Mouse (Mus musculus) cerebellum, adult 18-20 months (tissue): ENCODE data around the gene Gm21972.
A peak's percentile ranks its signal among the peaks of the same experiment; 100 is the strongest.

Source experiments
- DNase-seq, 2 experiments: peaks; one replicate each; pipeline ENCODE4 v3.0.0; 2021

Gene Gm21972

DNA sequence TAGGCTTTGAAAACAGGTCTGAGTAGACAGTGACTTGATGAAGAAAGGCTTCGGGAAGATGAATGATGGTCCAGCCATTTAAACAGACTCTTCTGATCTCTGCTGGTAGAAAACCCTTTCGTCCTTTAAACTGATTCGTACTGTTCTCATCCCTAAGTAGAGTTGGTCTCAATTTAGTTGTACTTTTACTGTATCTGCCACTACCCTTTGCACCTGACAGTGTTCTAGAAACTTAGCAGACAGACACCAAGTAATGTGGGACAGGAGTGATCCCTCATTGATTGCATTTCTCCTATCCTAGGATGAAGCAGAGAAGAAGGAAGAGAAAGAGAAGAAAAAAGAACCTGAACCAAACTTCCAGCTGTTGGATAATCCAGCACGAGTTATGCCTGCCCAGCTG is at the start of gene Gm21972:
TSS of gene Gm21972 (plus strand) at position 301 of the 400 bp plus-strand sequence.
- DNase-seq: no peak

DNA sequence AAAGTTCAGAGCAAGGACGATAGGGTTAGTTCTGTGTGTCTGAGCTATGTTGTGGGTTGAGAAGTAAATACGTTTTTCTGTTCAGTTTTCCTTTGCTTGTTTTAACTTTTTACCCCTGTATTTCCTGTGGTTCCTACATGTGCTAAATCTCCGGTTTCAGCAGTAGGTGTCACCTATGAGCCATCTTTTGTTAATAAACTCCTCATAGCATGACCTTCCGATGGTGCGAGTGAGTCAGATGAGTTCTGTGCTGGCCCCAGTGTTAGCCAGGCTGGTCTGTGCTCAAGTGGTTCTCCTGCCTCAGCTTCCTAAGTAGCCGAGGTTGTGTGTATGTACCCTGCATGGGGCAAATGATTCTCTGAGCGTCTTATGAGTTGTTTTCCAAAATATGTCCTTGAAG is 39.0 kb upstream of the Gm21972 start:
- DNase-seq: no peak

DNA sequence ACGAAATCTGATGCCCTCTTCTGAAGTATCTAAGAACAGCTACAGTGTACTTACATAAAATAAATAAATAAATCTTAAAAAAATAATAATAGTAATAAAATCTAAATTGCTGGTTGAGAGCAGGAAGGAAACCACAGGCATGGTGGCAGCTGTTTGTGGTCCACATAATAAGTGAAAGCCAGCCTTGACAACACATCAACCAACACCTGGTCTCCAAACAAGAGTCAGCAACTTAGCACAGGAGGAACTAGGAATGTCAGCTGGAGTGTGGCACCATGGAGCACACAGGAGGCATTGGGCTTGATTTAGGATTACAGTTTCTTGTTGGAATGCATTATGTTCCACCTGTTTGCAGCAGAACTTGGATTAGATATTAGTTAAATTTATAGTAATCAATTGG is 28.4 kb upstream of the Gm21972 start:
- no peak for DNase-seq

DNA sequence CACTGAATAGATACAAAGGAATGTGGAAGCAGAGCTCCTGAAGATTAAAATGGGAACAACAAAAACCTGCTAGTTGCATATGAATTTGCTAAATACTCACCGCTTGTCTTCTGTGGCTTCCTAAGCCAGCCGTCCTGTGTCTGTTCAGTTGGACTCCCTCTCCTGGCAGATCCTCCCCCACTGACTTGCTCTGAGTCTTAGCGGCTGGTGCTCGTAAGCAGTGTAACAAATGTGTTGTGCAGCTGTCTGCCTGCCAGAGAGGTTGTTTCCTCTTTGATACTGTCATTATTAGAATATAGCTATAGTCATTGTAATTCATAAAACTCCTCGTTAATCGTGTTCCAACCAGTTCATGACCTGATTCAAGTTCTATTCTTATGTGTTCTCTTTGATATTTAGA is 21.7 kb upstream of the Gm21972 start, which contains the start of gene Htr2b:
TSS of gene Htr2b (minus strand) at position 192 of the 400 bp plus-strand sequence.
- DNase-seq: peak; percentile 8 to 19

DNA sequence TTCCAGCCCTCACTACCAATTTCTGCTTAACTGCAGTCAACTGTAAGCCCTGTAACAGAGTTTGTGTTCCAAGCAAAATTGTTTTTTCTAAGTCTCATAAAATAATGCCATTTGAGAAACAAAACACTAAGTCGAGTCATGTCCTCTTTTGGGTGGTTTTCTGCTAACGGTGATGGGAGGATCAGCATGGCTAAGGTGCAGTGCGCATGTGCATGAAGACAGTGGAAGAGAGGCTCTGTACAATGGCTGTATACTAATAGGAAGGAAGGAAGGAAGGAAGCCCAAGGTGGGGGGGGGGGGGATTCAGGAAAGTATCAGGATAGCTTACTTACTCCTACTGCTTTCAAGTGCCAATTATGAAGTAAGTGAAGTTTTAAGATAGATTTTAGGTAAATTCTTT is 19.3 kb upstream of the Gm21972 start:
- DNase-seq: no peak

DNA sequence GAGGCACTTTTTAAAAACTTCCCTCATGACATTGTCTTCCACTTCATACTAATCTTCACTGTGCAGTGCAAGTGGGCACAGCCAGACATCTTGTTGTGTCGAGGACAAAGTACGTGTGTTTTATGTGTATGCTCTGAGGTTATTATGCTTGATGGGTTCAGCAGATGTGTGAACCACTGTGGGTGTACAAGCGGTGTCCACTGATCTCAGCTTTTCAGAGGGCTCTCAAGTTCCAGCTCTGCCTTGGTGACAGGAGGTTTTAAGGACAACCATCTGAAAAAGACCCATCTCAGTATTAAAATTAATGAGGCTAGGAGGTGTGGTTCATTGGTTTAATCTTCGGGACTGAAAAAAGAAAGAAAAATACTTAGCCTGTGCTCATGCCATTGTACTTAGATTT is 13.9 kb upstream of the Gm21972 start:
- DNase-seq: no peak

DNA sequence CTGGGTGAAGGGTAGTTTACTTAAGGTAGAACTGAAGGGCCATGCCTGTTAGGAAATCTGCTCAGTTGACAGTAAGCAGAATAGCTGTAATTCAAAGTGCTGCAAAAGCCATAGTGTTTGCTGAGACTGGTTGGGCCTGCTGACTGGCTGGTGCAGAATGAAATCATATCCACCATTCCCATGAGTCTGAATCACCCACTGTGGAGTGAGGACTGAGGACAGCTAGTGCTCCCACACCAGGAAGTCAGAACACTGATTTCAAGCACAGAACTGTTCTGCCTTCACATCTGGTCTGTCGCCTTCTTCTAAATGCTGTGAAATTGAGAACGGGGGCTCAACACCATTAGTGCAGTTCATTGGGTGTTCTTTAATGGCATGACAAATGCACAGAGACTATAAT is 7.4 kb upstream of the Gm21972 start:
- DNase-seq: no peak

DNA sequence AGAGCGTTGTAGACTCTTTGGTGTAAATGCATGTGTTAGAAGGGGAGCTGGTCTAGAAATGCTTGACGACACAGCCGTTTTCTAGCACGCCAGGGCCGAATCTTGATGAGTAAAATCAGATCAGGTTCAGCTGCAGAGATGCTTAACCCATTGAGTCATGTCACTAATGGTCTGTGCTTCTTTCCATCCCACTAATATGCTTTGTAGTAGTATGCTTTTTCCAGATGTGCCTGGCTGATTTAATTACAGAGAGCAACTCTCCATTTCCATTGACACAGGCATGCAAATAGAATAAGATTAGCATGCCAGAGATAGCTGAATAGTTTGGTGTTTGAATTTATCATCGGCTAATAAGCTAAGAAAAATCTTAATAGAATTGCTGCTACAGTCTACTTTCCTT is 1.9 kb downstream of the Gm21972 start:
- DNase-seq: no peak

DNA sequence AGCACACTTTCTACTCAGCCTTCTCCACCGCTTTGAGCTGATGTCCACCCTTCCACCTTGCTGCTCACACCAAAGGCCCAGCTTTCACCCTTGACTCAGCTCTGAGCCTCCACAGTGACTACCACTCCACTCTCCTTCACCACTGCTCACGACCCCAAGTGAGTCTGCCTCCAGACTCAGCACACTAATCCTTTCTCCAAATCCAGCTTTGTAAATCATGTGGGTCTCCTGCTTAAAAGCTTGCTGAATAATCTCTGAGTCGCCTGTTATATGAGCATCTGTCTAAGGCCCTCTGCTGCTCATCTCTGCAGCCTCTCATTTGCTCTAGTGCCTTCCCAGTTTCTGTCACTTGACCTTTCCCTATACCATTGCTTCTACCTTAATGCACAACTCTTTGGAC is 7.6 kb downstream of the Gm21972 start:
- no peak for DNase-seq

DNA sequence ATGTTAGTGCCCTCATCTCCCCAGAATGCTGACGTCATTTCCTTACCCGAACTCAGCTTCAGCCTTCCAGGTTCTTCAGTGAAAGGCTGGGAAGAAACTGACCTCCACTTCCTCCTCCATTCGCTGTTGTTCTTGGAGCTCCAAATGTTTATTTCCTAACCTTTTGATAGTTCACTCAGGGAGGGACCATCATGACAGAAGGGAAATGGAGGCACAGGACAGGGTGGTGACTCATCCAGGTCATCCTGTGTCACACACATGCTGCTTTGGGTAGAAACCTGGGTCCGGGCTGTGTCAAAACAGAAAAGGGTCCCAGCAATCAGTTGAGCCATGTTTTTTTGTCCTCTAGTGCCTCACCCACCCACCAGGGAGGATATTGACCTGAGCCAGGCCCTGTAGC is 9.7 kb downstream of the Gm21972 start:
- DNase-seq: no peak

DNA sequence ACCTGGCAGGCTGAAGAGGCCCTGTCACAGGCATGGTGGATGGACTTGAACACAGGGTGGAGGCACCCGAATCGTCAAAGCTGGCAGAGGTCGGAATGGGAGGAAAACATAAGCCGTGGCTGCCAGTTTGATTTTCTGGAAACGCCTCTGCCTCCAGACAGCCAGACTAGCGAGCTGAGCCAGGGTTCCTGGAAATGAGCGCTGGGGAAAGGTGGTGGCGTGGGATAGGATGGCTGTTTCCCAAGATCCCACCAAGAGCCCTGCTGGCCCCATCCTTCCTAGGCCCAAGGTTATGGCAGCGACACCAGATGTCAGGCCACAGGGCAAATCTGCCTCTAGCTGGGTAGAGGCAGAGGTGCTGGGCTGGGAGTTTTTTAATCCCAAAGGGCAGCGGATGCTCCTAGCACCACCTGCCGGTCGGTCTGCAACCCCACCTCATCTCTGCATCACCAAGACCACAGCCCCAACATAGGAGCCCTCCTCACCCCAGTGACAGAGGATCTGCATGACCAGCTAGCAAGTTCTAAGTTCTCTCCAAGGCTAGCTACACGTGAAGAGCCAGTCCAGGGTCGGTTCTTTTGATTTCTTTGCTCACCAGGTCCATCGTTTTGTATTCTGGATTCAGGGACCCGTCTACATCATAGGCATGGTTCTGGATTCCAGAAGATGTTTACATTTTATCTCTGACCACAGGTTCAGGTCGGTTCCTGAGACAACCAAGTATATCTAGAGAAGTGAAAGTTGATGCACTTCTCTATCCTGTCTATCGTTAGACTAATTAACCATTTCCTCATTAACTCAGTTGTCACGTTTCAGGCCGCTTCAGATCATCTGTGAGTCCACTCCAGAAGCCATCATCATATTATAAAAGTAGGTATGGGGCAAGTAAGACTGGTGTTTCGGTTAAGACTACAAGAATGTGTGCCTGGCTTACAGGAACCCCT is 10.8 kb downstream of the Gm21972 start:
- DNase-seq: no peak

DNA sequence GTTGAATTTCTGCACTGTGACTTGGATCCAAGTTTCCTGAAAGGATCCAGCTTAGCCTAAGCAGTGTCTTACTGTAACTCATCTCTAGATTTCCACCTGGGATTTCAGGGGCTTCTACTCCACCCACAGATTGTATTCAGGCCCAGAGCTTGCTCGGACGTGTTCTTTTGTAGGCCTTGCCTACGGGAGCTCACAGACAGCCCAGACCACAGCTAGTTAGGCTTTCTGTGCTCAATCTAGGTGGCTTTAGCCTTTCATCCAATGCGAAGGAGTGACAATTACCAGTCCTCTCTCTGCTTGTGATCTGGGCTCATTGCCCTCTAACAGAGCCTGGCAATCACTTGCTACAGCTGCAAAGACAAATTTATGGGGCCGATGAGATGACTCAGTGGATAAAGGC is 12.9 kb downstream of the Gm21972 start:
- DNase-seq: no peak

DNA sequence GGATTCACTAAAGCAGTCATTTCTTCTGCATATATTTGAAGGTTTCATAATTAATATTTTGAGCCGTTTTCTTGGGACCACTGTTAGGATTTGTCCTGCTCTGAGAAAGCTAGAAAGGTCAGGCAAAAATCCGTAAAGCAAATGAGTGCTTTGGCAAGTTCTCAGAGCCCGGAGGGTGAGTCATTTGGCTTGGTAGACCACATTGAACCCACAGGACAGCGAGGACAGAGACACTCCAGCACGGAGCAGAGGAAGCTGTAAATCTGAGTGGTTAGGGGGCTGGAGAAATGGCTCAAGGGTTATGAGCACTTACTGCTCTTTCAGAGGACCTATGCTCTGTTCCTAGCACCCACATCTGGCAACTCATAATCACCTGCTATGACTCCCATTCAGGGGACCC is 14.1 kb downstream of the Gm21972 start:
- no peak for DNase-seq

DNA sequence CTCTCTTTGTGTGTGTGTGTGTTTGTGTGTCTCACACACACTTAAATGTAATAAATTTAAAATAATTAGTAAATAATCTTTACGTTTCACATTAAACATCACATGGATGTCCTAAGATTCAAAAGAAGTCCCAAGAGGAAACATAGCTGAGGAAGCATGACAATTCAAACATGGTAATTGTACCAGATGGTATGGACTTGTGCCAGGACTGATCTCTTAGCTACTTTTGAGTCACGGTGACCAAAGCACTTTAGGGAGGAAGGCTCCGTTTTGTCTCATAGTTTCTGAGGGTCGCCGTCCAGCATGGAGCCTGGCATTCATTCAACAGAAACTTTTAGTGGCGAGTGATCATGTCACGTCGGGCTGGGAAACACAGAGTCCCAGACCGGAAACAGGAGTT is 14.7 kb downstream of the Gm21972 start:
- DNase-seq: no peak

DNA sequence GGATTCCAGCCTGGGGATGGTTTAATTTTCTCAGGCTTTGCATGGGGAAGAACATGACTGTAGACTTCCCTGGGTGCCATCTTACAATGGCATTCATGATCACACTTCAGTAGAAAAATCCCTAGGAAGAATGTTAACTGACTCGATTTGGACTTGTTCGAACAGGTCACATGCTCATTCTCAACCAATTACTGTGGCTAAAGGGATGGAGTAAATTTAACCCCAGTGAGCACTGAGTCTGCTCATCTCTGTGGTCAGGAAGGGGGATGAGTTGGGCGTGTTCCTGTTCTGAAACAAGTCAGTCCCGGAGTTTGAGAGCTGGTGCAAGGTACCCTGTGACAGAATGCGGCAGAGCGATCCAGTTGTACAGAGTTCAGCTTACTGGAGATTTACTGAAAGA is 17.5 kb downstream of the Gm21972 start:
- no peak for DNase-seq

DNA sequence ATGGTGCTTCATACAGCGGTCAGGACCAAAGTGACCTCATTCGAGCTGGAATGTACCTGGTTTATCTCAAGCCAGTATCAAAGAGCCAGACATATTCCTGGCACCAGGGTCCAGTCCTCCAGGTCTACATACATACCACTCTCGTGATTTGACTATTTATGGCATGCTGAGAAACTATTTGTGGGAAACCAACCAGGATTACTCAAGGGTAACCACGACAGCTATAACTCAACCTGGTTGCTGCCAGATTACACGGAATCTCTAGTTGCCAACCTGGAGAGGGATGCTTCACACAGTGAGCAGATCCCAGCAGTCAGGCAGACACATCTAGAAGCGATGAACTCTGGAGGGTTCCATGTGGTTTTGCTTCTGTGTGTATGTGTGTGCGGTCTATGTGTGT is 17.9 kb downstream of the Gm21972 start:
- DNase-seq: no peak

DNA sequence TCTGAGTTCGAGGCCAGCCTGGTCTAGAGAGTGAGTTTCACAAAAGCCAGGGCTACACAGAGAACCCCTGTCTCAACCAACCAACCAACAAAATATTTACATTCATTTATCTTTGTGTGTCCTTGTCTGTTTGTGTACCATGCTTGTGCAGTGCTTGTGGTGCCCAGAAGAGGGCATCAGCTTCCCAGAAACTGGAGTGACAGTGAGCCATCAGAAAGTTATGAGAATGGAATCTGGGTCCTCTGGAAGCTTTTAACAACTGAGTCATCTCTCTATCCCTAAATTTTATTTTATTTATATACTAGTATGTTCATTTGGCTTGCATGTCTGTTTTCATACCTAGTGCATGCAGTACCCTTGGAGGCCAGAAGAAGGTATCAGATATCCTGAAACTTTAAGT is 19.2 kb downstream of the Gm21972 start:
- DNase-seq: no peak

DNA sequence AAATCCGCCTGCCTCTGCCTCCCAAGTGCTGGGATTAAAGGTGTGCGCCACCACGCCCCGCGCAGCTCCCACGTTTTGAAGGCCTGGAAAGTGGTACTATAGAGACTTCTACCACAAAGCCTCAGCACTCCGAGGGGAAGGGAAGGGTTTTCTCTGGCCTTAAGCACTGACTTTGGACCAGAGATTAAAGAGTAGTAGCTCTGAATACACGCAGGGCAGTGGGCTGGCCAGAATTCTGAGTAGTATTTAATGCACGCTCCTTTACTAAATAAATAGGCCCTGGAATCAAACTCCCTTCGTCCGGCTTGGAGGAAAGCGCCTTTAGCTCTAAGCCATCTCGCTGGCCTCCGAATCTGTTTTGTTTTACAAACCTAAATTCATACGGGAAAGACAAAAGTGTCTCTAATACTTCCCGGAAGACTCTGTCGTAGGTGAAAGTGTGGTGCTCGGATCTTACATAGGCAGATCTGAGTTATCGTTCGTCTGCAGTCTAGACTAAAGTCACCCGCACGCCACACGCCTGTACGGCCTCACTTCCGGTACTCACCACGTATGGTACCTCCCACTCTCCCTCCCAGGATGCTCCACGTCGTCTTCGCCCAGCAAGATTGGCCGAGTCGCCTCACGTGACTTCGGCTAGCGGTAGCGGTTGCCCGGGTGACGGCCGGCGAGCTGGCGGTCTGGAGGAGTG is 20.8 kb downstream of the Gm21972 start, which contains the start of gene Armc9:
TSS of gene Armc9 (plus strand) at position 648 of the 691 bp plus-strand sequence.
- DNase-seq: peak; percentile 93 to 99

DNA sequence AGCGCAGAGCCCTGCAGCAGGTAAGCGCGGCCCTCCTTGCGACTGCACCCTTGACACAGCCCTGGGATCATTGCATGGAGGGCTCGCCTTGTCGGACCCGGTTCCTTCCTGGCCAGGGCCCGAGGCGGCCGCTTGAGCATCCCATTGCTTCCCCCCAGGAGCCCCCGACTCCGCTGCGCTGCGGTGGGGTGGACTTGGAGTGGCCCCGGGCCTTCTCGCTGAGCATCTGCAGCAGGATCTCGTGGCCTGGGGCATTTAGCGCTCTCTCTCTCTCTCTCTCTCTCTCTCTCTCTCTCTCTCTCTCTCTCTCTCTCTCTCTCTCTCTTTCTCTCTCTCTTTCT is 21.4 kb downstream of the Gm21972 start:
- DNase-seq: no peak

DNA sequence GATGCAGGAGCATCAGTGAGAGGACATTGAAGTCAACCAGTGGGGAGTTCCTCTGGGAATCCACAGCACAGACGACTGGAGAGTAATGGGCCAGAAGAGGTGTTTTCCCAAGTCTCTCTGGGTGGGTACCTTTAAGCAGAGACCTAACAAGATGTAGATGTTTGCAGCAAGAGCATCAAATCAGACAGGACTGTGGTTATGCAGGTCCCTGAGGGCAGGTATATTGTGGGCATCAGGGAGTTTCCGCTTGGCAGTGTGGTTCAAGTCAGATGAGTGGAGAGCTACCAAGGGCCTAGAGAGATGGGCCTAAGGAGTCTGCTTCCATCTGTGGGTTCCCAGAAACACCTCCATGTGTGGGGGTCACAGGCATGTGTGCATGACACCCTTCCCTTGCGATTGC is 22.6 kb downstream of the Gm21972 start:
- DNase-seq: no peak

DNA sequence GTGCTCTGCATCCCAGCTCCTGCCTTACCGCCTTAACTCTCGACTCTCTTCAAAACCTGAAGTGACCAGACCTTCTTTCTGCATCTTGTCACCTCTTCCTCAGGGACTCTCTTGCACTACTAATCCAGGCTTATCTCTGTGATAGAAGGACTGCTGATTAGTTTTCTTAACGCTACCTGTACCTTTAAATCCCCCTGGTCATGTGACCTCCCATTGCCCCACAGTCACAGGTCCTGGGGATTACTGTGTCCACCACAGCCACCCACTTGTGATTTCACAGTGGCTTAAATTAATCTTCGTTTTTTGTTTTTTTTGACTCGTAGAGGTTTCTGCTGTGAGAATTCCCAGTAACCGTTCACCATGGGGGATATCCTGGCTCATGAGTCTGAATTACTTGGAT is 23.2 kb downstream of the Gm21972 start:
- DNase-seq: no peak

DNA sequence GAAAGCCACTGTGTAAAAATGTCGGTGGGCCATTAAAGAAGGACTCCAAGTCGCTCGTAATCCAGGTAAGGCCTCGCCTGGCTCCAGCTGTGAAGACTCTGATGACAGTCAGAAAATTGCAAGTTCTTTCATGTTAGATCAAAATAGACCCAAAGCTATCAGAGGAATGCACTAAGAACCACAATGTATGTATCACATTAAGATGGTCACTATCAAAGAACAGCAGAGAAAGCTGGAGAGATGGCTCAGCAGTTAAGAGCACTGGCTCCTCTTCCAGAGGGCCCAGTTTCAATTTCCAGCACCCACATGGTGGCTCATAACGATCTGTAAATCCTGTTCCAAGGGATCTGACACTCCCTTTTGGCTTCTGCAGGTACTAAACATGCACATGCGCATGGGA is 26.6 kb downstream of the Gm21972 start:
- no peak for DNase-seq

DNA sequence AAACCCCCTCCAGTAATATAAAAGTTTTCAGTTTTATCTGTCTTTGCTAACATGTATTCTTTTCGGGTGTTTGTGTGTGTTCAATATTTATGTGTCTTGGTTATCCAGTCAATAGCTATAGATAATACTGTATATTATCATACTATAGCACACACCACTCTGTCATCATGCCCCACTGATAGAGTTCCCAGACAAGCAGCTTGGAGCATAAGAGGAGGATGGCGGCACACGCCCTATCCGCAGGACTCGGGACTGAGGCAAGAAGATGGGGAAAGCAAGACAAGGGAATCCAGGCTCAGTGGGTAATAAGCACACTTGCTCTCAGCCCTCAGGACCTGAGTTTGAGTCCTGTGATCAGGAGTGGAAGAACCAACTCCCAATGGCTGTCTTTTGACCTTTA is 27.0 kb downstream of the Gm21972 start:
- DNase-seq: no peak

DNA sequence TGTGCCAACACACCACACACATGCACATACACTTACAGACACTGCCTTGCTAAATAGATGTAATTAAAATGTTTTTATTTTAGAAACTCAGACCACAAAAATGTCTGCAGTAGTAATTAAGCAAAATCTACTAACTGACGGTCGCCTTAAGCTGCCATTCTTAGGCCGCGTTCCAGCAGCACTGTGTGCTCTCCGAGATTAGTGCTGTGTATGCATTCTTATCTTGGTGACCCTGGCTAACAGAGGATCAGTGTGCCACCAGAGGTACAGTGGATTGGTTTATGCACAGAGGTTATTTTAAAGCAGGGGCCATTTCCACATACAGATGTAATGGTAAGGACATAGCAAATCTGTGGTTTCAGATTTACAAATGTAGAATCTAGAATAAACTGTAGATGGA is 27.6 kb downstream of the Gm21972 start:
- no peak for DNase-seq
